Mouse (Mus musculus) CD8-positive naive resting alpha-beta T cell, adult 2 months (primary cell): Measurements from ENCODE around the gene Apopt1.
A peak's percentile ranks its signal among the peaks of the same experiment; 100 is the strongest.

Source experiments
- DNase-seq, 2 experiments: peaks; one replicate each; pipeline ENCODE4 v3.0.0; 2022; ENCODE audit warnings: low read depth in 2 of 2, low spot score in 2 of 2

Apopt1 gene

DNA sequence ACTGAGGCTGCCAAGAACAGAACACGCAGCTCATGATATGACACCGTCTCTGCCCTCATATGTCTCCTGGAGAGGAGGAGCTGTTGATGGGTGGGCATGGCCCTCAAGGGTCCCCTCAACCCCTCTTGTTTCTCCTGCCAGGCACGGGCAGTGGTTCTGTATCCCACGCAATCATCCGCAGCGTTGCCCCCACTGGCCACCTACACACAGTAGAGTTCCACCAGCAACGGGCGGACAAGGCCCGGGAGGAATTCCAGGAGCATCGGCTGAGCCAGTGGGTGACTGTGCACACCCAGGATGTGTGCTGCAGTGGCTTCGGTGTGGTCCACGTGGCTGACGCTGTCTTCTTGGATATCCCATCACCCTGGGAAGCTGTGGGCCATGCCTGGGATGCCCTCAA, 32.4 kb upstream of the Apopt1 start:
- no peak for DNase-seq

- no peak for DNase-seq
Observed at GRCm38 (mm10) chr12:111681305-111681704, 31.8 kb upstream of the Apopt1 start.

DNA sequence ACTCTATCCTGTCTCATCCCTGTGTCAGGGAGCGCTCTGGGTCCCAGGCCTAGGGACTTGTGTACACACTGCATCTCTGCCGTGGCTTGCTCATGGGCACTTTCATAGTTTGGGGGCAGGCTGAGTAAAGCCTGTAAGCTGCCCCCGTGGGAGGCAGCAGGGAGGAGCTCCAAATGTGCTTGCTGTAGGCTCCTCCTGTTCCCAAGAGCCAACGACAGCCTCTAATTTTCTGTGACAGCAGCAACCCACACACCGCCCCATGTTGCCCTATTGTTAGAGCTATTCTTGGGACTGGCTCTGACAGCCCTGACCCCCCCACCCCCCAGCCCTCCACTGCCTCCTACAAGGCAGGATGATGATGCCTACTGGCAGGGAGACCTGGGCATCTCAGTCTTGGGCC, 31.1 kb upstream of the Apopt1 start:
- no peak for DNase-seq

- DNase-seq: no peak
Observed at GRCm38 (mm10) chr12:111682806-111683205, 30.3 kb upstream of the Apopt1 start.

GRCm38 (mm10) chr12:111686390-111686789, 26.7 kb upstream of the Apopt1 start:
- no peak for DNase-seq

GRCm38 (mm10) chr12:111687350-111688068, 25.6 kb upstream of the Apopt1 start:
- DNase-seq: no peak

DNA sequence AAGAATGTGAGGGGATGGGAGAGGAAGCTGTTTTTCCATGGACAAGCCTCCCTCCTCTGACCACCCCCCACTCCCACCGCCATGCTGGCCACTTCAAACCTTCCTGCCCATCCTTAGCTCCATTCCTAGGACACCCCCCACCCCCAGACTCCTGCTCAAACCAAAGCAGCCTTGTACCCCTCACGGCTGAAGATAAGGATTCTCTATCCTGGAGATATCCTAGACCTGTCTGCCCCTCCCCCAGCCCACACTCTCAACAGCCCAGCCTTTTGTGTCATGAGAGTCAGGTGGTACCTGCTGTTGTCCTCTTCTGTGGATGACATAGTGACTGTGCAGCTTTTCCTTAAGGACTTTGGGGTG, 25.0 kb upstream of the Apopt1 start:
- DNase-seq: no peak

DNA sequence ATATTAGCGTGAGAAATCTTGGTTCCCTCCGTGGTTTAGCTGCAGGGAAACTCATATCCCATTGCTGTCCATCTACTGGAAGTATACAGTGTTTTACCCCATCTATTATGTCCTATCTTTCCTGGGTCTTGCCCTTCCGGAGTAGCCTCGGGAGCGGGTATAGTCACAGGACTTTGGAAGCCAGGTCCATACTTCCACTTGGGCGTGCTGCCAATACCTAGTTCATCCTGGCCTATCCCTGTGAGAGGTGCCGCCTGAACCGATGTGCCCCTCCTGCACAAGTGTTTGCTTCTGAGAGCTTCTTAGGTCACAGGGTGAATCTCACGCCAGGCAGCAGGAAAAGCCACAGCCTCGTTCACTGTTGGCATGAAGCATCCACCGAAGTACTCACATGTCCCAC, 23.6 kb upstream of the Apopt1 start:
- no peak for DNase-seq

- peak; percentile 72 to 80 for DNase-seq
Observed at GRCm38 (mm10) chr12:111691346-111691872, 21.7 kb upstream of the Apopt1 start.

GRCm38 (mm10) chr12:111692899-111693298, 20.2 kb upstream of the Apopt1 start:
- no peak for DNase-seq

DNA sequence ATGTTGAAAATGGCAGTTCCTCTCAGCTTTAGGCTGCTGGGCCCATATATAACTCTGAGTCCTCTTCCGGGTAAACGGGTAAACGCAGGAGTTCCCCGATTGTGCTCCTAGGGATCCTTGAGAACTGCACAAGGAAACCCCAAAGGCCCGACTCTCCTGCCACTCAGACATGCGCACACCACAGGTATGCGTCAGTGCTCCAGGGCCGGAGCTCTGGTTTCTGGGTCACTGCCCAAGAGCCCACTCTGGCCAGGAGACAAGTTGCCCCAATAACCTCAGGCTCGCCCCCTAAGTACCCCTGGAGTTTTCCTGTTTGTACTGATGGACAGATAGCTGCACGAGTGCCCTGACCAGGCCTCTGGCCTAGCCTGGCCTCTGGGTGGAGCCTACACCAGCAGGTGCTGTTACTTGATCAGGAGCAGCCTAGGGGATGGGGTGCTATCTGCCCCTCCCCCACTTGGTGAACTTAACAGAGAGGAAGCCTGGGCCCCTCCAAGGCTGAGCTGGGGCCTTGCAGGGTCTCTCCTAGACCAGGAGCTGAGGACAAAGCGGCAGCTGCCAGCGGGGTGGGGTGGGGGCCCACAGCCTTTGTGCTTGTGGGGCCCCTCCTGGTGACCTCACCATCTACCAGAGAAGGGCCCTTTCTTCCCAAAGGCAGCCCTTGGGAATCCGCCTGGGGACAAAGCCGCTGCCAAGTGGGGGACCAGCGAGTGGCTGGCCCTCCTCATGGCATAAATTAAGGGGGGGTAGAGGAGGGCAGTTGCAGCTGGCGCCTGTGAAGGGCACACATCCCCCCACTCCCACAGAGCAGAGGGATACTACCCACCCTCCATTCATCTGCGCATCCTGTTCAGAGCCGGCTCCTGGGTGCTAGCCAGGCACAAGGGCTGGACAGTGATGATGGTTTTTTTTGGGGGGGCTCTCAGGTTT, 19.5 kb upstream of the Apopt1 start:
- no peak for DNase-seq

DNA sequence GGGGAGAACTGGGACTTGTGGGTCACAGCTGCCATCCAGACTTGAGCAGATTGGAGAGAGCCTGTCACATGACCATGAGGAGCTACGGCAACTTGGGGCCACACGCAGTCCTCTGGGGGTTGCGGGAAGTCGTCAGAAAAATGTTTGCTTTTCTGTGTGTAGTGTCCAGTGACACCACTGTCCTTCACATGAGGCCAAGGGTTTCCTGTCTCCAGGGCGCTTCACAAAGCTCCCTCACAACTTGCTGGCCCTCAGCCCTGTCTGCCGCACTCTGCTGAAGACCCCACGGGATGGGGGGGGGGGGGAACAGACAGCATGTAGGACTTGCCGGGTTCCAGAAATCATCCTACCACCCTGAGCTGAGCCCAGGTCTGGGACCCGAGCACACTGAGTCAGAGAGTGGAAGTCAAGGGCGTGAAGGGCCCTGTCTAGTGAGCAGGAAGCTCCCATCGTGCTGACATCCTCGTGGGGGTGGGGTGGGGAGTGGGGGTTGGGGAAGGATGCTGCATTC, 18.7 kb upstream of the Apopt1 start:
- DNase-seq: no peak

GRCm38 (mm10) chr12:111694880-111695804, 17.9 kb upstream of the Apopt1 start:
- DNase-seq: no peak

- DNase-seq: peak; percentile 57 to 75
Observed at GRCm38 (mm10) chr12:111696239-111696638, 16.8 kb upstream of the Apopt1 start.

GRCm38 (mm10) chr12:111697708-111698107, 15.4 kb upstream of the Apopt1 start:
- no peak for DNase-seq

DNA sequence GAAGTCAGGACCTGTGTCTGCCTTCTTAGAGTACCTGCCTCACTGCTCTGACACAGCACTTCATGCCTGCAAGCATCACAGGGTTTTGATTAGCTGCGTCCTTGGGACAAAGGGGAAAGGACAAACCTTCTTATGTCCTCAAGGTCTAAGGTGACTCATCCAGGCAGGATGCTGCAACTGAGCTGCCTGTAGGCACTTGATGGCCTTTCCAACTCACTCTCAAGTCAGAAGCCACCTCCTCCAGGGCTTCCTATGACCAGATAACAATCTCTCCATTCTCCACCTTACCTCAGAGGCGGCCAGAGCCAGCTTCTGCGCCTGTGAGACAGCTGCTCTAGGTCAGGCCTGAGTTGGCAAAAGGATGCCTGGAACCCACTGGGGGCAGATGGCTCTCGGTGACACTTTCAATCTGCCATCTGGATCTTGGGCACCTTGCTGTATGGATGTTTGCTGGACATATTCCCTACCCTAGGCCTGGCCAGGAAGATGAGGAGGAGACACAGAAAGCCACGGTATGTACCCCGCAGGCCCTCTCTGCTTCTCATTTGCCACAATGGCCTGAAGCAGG, 14.6 kb upstream of the Apopt1 start:
- DNase-seq: no peak

DNA sequence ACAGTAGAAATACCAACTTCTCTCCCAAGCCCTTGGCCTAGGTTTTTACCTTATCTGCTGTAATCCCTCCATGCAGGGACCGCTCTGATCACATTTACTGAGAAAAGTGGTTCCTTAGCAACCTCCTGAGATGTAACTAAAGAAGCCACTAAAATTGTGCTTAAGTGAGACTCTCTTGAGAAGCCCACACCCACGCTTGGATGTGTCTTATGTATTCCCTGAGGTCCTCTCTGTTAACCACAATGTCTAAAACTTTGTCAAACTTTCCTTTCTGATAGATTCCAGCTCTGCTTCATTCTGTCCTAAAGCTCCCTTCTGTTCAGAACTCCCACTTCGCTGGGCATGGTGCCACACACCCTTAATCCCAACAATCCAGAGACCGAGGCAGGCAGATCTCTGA, 13.5 kb upstream of the Apopt1 start:
- no peak for DNase-seq

- DNase-seq: no peak
Observed at GRCm38 (mm10) chr12:111700920-111701458, 12.1 kb upstream of the Apopt1 start.

DNA sequence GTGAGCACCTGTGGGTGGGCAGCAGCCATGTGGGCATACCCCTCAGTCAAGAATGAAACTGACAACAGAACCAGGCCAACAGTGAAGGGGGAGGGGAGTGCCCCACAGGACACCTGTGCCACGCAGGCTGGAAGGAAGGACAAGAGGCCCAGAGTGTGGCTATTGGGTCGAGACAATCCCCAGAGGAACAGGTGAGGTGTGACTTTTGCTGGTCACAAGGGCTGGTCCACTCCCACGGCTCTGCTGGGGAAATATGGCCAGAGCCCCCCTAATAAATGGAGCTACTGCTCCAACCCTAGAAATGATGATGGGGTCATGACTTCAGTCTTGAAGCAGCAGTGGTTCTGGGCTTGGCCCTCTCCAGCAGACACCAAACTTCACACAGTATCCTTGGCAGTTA, 9.8 kb upstream of the Apopt1 start:
- no peak for DNase-seq

- DNase-seq: no peak
Observed at GRCm38 (mm10) chr12:111704609-111705008, 8.5 kb upstream of the Apopt1 start.
